Mouse (Mus musculus) retina, postnatal 1 day (tissue): ENCODE measurements around the gene Dnajb1.

Experiments used
- DNase-seq: peaks from one replicate; pipeline ENCODE4 v3.0.0-alpha.2; 2012

The Dnajb1 gene

DNA sequence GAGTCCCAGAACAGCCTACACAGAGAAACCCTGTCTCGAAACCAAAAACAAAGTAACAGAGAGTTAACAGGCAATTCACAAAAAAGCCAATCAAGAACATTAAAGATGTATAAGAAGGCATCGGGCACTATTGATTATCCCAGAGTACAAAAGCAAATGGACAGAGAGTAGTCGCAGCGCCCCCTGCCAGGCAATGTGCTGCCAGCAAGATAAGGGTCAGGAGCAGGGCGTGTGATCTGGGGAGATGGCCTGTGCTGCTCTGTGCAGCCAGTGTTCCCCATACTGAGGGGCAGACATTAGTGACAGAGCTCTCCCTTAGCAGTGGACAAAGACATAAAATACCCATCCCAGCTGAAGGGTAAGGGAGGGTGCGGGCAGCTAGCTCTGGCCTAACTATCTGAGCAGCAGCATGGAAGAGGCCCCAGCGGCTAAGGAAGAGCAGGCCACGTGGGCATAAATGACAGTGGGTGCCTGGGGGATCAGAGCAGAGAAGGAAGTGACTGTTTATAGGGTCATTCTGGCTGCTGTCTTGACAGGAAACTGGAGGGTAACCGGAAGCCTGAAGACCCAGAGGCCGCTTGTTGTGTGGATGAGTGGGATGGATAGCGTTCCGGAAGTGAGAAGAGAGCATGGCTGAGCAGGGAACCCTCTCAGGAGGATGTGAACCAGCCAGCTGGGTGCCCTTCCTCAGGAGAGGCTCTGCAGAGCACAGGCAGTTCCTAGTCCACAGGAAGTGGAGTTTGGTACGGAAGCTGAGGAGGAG, 48.7 kb downstream of the Dnajb1 start:
- no peak for DNase-seq

GRCm38 (mm10) chr8:83660545-83660944, 52.6 kb downstream of the Dnajb1 start:
- no peak for DNase-seq

DNA sequence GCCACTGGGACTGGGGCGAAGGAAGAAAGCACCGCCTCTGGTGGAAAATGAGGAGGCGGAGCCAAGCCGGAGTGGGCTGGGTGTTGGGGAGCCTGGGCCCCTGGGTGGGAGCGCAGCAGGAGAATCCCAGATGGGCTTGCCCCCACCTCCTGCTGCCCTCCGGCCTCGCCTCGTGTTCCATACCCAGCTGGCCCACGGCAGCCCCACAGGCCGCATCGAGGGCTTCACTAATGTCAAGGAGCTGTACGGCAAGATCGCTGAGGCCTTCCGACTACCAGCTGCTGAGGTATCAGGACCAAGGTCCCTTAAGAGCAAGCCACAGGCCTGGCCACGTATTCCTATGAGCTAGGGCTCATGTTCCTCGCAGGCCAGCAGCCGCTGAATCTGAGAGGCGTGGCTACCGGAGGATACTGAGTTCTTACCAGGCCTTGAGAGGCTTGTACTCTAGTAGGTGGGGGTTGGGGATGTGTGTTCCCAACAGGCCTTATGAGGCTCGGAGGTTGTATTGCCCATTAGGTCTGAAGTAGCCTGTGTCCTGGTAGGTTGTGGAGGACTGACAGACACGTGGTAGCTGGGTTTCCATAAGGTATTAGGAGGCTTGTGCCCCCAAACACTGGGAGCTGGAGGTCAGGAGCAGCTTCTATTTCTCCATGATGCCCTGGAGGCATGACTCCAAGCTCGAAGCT, 53.1 kb downstream of the Dnajb1 start:
- peak; percentile 53 for DNase-seq
